25 mouse cellular contexts compared by ENCODE assay signal in the genomic region with DNA sequence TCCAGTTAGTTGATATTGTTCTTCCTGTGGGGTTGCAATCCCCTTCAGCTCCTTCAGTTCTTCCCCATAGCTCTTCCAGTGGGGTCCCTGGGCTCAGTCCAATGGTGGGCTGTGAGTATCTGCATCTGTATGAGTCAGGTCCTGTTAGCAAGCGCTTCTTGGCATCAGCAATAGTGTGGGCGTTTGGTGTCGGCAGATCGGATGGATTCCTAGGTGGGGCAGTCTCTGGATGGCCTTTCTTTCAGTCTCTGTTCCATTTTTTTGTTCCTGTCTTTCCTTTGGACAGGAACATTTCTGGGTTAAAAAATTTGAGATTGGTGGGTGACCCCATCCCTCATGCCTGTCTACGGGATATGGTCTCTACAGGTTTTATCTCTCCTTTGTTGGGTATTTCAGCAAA. TPM values are rescaled to one million over a fixed set of nuclear protein-coding genes. Genes with fewer than 3 reads are reported as not detected.
"Had no signal": no experiment of that assay in that cellular context is flagged by ENCODE, and none has a peak within 500 bp of the region (broad histone marks: within the 10 kb centered on the region; RNA-seq: fewer than 3 reads in every experiment).

No protein-coding gene starts in this region.

- H3K4me2 ChIP-seq: embryonic facial prominence, embryonic 12.5 days; embryonic facial prominence, embryonic 13.5 days; embryonic facial prominence, embryonic 15.5 days; forebrain, embryonic 12.5 days; forebrain, embryonic 13.5 days; forebrain, embryonic 15.5 days had no signal

- H3K4me1 ChIP-seq: embryonic facial prominence, embryonic 10.5 days; embryonic facial prominence, embryonic 12.5 days; embryonic facial prominence, embryonic 15.5 days; forebrain, embryonic 10.5 days; forebrain, embryonic 12.5 days; forebrain, embryonic 13.5 days; forebrain, embryonic 15.5 days had no signal

- H3K4me3 ChIP-seq: embryonic facial prominence, embryonic 10.5 days; embryonic facial prominence, embryonic 12.5 days; embryonic facial prominence, embryonic 13.5 days; embryonic facial prominence, embryonic 15.5 days; erythroblast, embryonic 14.5 days; forebrain, embryonic 10.5 days; forebrain, embryonic 12.5 days; forebrain, embryonic 13.5 days; forebrain, embryonic 15.5 days; gastrocnemius, adult 2 months; heart, adult 2 months had no signal

- H3K9ac ChIP-seq: embryonic facial prominence, embryonic 12.5 days; embryonic facial prominence, embryonic 13.5 days; embryonic facial prominence, embryonic 15.5 days; forebrain, embryonic 12.5 days; forebrain, embryonic 13.5 days; forebrain, embryonic 15.5 days; forebrain, postnatal 0 days had no signal

- H3K27ac ChIP-seq: embryonic facial prominence, embryonic 10.5 days; embryonic facial prominence, embryonic 12.5 days; embryonic facial prominence, embryonic 13.5 days; embryonic facial prominence, embryonic 15.5 days; forebrain, embryonic 10.5 days; forebrain, embryonic 12.5 days; forebrain, embryonic 13.5 days; forebrain, embryonic 15.5 days; gastrocnemius, adult 2 months; heart, adult 2 months had no signal

- H3K36me3 ChIP-seq: embryonic facial prominence, embryonic 10.5 days; embryonic facial prominence, embryonic 12.5 days; embryonic facial prominence, embryonic 13.5 days; embryonic facial prominence, embryonic 15.5 days; forebrain, embryonic 10.5 days; forebrain, embryonic 12.5 days; forebrain, embryonic 15.5 days had no signal

- DNase-seq: cerebellum, adult 8-10 months; cerebellum, adult 9-10 months; cerebellum, adult 9-11 months; cerebellum, postnatal 10 days; cerebellum, postnatal 14 days; cerebellum, postnatal 36 days; embryo, embryonic 11 days; forebrain, postnatal 0 days; gastrocnemius, adult 2 months; gastrocnemius, postnatal 10 days; gastrocnemius, postnatal 14 days; gastrocnemius, postnatal 25 days; gastrocnemius, postnatal 36 days; heart, adult 2 months had no signal

- ATAC-seq: forebrain, embryonic 13.5 days; forebrain, embryonic 14.5 days; forebrain, embryonic 15.5 days; forebrain, embryonic 16.5 days; forebrain, postnatal 0 days had no signal

- H3K27me3 ChIP-seq: embryonic facial prominence, embryonic 12.5 days; embryonic facial prominence, embryonic 13.5 days; embryonic facial prominence, embryonic 15.5 days; forebrain, embryonic 12.5 days; forebrain, embryonic 13.5 days; forebrain, embryonic 15.5 days had no signal

- H3K9me3 ChIP-seq: embryonic facial prominence, embryonic 10.5 days; embryonic facial prominence, embryonic 12.5 days; embryonic facial prominence, embryonic 13.5 days; embryonic facial prominence, embryonic 15.5 days; forebrain, embryonic 10.5 days; forebrain, embryonic 12.5 days; forebrain, embryonic 13.5 days; forebrain, embryonic 15.5 days had no signal

RNA-seq across cellular contexts. Expression of a gene that starts 18.5 kb away (rescaled TPM):
- polyA plus RNA-seq: erythroblast, embryonic 14.5 days had no signal
